Mouse (Mus musculus): ENCODE results near the gene Samhd1.

- no peak for TF ChIP-seq CTCF (IDR thresholded peaks at IDR 0.05; ENCODE audit: insufficient read depth, low read depth, low read length)
- TF ChIP-seq POLR2A (IDR thresholded peaks at IDR 0.05; ENCODE audit: insufficient read depth, low read depth, low read length), result no peak
Observed at GRCm38 (mm10) chr2:157148417-157148816, 13.4 kb upstream of the Samhd1 start.
